Mouse (Mus musculus) telencephalon, adult 2 months (tissue): ENCODE results near the gene Myf6.

Source experiments
- DNase-seq: peaks from one replicate; pipeline ENCODE4 v3.0.0-alpha.2; 2011; ENCODE audit warnings: low read depth, low spot score

Myf6 gene

GRCm38 (mm10) chr10:107494568-107494967 is at the start of gene Myf6:
Gene Myf6 (minus strand): TSS chr10:107494737.
- DNase-seq: no peak

DNA sequence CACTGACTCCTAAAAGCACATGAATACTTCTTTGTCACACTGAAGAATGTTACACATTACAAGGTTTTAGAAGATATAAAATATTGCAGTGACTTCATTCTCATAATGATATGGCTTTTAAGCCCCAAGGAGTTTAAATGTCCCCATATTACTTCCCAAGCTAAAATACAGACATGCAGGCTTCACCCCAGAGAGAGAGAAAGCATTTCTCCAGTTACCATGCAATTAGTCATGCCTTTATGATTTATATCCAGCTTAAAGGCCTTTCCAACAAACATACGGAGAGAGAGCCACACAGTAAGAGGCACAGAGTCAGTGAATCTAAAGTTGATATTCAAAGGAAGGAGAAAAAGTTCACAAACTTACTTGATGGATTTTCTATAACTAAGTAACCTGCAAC is 48.5 kb upstream of the Myf6 start:
- DNase-seq: no peak

DNA sequence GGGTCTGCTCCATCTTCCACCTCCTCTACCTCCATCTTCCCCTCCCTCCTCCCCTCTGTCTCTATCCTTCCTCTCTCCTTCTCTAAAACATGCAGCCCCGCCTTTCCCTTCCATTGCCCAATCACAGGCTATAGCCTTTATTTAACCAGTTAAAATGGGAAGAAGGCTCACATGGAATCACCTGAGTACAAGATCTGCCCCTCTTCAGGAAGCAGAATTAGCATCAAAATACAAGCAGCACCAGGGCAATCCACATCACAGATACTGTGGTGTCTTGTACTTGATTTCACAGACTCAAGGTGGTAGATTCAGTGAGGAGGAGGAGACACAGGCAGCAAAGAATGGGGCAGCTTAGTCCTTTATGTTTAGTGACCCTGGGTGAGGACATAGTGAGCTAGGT is 34.2 kb upstream of the Myf6 start:
- no peak for DNase-seq

DNA sequence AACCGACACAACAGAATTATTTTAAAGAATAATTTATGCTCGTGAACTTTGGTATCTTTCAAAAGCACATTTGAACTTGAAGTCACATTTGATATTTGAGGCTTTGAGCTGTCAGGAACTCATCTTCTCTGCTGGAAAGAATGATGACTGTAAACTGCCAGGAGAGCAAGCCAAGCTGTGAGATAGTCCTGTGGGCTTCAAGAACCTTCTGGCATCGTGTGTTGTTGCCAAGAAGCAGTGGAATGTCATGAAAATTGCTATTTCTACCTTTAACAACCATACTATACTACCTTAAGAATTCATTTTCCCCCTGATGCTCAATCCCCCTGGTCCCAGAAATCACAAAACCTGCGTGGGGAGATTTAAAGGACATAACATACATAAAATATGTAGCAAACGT is 24.7 kb upstream of the Myf6 start:
- peak; percentile 2 for DNase-seq

GRCm38 (mm10) chr10:107516641-107517040 is 22.1 kb upstream of the Myf6 start:
- DNase-seq: no peak

DNA sequence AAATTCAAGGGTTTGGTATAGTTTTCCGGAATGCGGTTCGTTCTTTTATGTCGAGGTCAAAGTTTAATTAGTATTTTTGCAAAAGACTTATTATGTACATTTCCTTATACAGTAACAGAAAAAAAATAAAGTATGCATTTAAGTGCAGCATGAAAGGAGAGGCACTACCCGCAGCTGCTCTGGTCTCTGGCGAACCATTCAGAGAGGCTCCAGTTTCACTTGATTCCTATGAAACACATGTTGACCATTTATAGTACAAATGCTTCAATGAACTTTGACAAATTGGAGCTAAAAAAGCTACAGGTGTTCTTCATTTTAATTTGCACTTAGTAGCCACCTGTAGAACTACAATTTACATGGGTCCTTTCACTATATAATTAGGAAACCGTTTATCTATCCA is 20.2 kb upstream of the Myf6 start:
- no peak for DNase-seq

- no peak for DNase-seq
These were observed 11.9 kb upstream of the Myf6 start for GRCm38 (mm10) chr10:107506397-107506796.

DNA sequence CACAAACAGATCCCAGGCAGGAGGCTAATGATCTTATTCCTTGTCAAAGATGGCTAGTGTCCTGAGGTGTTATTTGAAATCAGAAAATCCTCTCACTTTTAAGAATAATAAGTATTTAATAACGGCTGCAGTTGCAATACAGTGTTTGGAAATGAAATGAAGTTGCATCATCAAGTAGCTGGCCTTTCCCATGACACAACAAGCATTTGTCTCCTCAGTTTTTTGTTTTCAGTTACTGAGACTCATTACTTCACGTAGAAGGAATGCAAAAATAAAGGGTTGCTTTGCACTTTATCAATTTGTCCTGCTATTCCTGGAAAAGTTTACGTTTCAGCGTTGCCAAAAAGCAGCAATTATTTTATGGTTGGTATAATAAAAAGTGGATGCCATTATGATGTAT is 8.9 kb upstream of the Myf6 start:
- DNase-seq: no peak

DNA sequence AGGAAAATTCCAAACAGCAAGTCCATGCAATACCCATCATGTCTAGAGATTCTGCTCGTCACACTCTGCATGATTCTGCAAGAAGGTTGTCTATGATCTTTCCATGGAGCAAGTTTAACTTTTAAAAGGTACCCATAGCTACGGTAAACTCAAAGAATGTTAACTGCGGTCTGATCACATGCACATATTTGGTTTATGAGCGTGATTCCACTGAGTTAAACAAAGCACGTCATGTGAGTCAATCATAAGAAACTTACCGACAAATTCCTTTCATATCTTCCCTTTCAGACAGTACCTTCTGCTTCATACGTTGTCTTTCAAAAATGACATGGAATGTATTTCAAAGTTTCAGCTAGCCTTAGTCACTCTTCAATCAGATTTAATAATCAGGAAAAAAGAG is 7.7 kb upstream of the Myf6 start:
- no peak for DNase-seq

GRCm38 (mm10) chr10:107499656-107500055 is 5.1 kb upstream of the Myf6 start:
- DNase-seq: peak; percentile 62

DNA sequence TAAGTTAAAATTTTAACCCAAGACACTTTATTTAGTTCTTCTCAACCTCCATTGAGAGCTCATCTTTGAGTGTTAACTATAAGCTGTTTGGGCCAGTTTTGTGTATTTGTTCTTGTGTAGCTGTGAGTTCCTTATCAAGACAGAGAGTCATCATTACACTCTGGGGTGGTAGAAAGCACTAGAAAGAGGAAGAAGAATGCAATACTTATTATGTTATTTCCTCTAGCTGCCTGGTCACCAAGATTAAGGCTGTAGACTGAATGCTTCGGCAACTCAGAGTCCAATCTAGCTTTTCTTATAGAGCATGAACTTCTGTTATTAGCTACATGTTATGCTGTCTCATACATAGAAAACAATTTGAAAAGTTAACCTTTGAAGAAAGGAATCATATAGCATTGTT is 1.9 kb upstream of the Myf6 start:
- DNase-seq: no peak

- DNase-seq: no peak
These were observed 710 bp downstream of the Myf6 start for GRCm38 (mm10) chr10:107493580-107494474.

DNA sequence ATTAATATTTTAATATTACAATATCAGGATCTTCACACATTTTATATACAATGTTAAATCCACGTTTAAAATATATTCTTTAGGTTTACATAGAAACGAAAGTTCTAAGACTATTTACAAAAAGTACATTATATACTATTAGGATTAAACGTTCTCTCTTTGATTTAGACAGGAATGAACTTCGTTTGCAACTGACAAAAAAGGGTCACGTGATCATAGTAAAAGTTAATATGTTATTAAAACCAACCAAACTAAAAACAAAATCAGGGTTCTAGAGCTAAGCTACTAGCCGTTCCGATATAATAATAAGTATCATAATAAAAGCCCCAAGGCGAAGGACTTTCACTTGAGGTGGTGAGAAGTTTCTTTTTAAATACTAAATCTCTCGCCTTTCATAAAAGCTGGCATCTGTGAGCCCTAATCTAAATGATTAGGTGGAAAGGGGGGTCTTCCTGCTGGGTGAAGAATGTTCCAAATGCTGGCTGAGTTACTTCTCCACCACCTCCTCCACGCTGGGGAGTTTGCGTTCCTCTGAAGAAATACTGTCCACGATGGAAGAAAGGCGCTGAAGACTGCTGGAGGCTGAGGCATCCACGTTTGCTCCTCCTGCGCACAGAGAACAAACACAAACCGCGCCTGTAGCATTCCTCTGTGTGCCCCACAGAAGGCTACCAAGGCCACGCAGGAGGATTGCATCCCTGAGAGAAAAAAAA is 1.5 kb downstream of the Myf6 start:
- DNase-seq: no peak

DNA sequence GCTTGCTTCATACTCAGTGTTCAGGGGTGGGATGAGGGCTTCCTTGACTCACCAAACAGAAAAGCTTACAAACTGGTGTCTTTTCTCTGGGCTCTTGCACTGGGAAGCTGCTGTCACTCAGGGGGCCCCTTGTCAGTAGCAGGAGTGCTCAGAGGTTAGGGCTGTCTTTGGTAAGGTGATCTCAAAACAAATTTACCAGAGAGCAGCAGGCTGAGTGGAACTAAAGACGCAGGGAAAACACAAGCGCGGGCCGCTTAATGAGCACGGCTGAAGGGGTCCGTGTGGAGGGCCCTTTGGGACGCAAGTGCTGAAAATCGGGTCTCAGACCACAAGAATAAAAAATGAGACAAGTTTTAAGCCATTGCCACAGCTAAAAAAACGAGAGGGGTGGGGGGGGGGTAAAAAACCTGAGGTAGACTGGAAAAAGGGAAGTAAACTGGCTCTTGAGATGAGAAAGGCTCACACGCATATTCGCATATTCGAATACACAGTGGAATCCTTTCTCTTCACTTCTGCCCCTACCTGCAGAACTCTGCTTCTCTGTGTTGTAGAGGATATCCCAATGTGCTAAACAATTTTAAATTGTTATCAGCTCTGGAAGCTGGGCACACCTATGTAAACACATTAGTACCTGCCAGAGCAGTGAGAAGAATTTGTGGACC is 5.8 kb downstream of the Myf6 start:
- DNase-seq: no peak

DNA sequence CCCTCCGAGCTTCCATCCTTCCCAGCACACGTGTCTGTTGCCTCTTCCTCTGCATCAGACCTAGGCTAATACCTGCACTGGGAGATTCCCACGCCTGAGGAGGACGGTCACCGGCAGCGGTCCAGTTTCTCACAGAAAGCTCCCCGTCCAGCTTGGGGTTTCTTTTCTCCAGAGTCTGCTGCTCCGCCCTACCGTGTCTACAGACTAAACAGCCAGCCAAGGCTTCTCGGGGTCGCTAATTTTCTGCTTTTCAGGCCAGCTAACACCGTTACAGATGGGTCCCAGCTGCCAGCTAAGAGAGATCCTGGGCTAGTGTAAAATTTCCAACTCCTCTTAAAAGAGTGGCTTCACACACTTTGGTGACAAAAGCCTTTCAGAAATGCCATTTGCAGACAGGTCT is 7.8 kb downstream of the Myf6 start:
- DNase-seq: no peak

- DNase-seq: no peak
These were observed 8.7 kb downstream of the Myf6 start, which contains the start of gene Myf5 for GRCm38 (mm10) chr10:107485870-107486269. Gene Myf5 (minus strand): TSS chr10:107486134.

DNA sequence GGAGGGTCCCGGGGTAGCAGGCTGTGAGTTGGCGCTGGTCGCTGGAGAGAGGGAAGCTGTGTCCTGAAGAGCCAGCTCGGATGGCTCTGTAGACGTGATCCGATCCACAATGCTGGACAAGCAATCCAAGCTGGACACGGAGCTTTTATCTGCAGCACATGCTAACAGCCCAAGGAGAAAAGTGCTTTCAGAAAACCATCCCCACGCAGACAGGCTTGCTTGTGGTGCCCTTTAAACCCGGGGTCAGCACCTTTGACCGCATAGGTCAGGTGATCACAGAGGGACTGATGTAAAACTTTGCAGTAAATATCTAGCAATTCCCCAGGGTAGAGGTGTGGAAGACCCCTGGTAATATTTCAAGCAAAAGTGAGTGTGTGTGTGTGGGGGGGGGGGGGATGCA is 10.5 kb downstream of the Myf6 start:
- DNase-seq: no peak

- DNase-seq: no peak
These were observed 21.0 kb downstream of the Myf6 start for GRCm38 (mm10) chr10:107473497-107473896.

- no peak for DNase-seq
These were observed 22.8 kb downstream of the Myf6 start for GRCm38 (mm10) chr10:107471712-107472111.

- DNase-seq: no peak
These were observed 26.7 kb downstream of the Myf6 start for GRCm38 (mm10) chr10:107467819-107468218.

DNA sequence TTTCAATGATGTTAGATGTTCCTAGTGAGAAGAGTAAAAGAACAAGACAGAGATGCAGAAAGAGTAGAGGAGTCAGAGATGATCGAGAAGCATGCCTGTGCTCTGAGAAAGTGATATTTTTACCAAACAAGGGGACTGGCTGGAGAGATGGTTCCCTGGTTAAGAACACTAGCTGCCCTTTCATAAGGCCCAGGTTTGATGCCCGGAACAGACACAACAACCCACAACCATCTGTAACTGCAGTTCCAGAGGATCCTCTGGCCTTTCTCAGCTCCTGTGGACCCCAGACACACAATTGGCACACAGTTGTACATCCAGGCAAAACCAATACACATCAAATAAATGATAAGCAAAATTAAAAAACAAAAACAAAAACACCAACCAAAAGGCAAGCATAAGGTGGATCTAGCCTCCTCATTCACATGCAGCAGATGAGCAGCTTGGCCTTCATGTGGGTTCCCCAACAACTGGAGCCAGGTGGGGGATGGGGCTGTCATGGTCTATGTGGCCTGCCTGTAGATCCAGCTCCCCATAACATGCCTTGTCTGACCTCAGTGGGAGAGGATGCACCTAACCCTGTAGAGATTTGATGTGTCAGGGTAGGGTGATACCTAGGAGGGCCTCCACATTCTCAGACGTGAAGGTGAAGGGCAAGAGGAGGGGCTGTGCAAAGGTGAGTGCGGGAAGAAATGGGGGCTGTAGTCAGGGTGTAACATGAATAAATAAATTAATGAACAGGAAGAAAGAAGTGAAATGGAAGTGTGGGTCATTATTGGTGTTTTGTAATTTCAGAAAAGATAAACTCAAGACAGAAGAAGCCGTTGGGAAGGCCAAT is 44.8 kb downstream of the Myf6 start:
- DNase-seq: no peak
